Mouse (Mus musculus): ENCODE data around the gene Nrde2. TPM values are rescaled to one million over a fixed set of nuclear protein-coding genes. Genes with fewer than 3 reads are reported as not detected.

The Nrde2 gene
- polyA plus RNA-seq, 1 experiment from 2014 or later = 16.2 TPM

DNA sequence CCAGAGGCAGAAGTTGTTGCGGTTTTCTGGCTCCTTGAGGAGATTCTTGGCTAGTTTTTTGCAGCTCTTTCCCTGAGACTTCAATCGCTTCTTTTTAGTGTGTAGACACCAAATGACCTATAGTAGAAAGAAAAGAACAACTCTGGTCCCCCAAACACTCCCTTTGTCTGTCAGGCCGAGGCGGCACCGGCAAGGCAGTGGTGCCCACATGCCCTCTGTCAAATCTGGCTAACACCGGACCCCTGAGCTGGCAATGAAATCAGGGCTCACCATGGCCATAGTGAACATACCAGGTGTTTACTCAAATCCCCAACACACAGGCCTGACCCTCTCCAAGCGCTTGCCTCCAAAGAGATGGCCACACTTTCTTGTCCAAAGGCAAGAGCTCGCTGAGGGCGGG is 28.3 kb downstream of the Nrde2 start:
- WGBS = 94% methylated on average over 9 of the region's 9 CpGs
- Histone ChIP-seq H3K9me3 (no peaks in the 10 kb centered on the region), H3K36me3 (replicated peaks) (peaks cover 98% of the 10 kb centered on the region), H3K27ac (replicated peaks) (no peak overlapping the region), H3K4me1 (no peaks in the 10 kb centered on the region), H3K4me3 (no peak overlapping the region), H3K27me3 (replicated peaks; ENCODE audit: low read depth, poor library complexity, severe bottlenecking) (no peaks in the 10 kb centered on the region)
- DNase-seq (ENCODE audit: low spot score) = no peak

DNA sequence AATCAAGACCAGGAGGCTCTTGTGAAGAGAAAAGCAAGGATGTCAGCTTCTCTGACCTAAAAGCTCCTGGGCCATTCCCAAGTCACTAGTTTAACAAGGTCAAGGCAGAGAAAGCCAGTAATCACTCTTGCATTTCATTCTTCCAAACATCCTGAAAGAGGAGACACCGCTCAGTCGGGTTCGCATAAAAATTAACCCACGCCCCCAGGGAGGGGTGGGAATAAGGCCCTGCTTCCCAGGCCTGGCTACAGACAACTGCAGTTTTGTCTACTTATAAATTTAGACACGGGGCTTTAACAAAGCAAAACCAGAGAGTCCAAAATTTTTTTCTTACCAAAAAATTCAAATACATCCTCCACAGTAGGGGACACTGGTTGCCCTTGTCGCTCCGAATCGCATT is 30.5 kb downstream of the Nrde2 start:
- no peaks in the 10 kb centered on the region for H3K9me3 ChIP-seq
- H3K4me3 ChIP-seq = no peak overlapping the region
- no peaks in the 10 kb centered on the region for H3K4me1 ChIP-seq
- 85% methylated on average over 8 of the region's 8 CpGs for WGBS
- H3K36me3 ChIP-seq (replicated peaks) = peaks cover 100% of the 10 kb centered on the region
- DNase-seq (ENCODE audit: low spot score) = no peak
- no peaks in the 10 kb centered on the region for H3K27me3 ChIP-seq (replicated peaks; ENCODE audit: low read depth, poor library complexity, severe bottlenecking)
- no peak overlapping the region for H3K27ac ChIP-seq (replicated peaks)

DNA sequence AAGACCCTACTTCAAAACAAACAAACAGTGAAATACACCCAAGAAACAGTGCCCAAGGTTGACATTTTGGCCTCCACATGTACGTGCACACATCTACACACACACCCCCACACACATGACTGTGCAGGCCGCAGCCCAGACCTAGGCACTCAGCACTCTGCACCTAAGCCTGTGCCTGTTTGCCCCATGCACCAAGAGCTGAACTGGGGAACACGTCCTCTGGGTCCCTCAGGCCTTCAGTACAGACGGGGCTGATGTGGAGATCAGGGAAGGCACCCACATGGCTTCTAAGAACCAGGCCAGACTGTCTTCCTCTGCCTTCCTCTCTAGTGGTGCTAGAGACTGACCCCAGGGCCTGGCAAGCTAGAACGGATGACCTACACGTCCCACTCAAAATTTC is 30.9 kb downstream of the Nrde2 start:
- H3K27me3 ChIP-seq (replicated peaks; ENCODE audit: low read depth, poor library complexity, severe bottlenecking) = no peaks in the 10 kb centered on the region
- WGBS = 81% methylated on average over 6 of the region's 6 CpGs
- H3K36me3 ChIP-seq (replicated peaks) = peaks cover 100% of the 10 kb centered on the region
- no peaks in the 10 kb centered on the region for H3K4me1 ChIP-seq
- peak overlapping the region; percentile 52; the same call in 1 of the 2 replicates for H3K27ac ChIP-seq (replicated peaks)
- H3K9me3 ChIP-seq = no peaks in the 10 kb centered on the region
- H3K4me3 ChIP-seq = no peak overlapping the region
- no peak for DNase-seq (ENCODE audit: low spot score)

DNA sequence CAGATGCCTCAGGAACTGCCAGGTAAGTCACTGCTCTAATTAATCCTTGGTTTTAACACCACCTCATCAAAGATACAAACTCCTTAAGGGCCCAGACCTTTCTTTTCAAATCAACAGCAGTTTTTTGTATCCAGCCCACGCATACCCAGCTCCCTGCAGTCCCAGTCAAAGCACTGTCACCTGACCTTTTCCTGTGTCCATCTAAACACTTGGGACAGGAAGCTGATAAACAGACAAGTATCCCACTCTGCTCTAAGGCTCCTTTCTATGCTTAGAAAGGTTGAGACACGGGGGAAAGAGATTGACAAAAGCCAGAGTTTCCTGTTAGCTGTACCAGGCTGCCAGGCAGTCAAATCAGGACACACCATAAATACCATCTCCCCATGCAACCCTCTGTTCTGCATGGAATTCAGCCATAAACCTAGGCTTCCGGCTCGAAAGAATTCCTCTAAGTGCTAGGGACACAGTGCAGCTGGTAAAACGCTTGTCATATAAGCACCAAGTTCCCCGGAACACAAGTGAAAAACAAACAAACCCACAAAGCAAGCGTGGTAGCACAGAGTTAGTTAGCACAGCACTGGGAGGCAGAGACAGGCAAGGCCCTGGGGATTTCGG is 31.5 kb downstream of the Nrde2 start:
- H3K4me3 ChIP-seq = no peak overlapping the region
- H3K27ac ChIP-seq (replicated peaks) = no peak overlapping the region
- H3K4me1 ChIP-seq = no peaks in the 10 kb centered on the region
- WGBS = 77% methylated on average over 8 of the region's 8 CpGs
- no peaks in the 10 kb centered on the region for H3K9me3 ChIP-seq
- no peak for DNase-seq (ENCODE audit: low spot score)
- peaks cover 100% of the 10 kb centered on the region for H3K36me3 ChIP-seq (replicated peaks)
- H3K27me3 ChIP-seq (replicated peaks; ENCODE audit: low read depth, poor library complexity, severe bottlenecking) = no peaks in the 10 kb centered on the region

DNA sequence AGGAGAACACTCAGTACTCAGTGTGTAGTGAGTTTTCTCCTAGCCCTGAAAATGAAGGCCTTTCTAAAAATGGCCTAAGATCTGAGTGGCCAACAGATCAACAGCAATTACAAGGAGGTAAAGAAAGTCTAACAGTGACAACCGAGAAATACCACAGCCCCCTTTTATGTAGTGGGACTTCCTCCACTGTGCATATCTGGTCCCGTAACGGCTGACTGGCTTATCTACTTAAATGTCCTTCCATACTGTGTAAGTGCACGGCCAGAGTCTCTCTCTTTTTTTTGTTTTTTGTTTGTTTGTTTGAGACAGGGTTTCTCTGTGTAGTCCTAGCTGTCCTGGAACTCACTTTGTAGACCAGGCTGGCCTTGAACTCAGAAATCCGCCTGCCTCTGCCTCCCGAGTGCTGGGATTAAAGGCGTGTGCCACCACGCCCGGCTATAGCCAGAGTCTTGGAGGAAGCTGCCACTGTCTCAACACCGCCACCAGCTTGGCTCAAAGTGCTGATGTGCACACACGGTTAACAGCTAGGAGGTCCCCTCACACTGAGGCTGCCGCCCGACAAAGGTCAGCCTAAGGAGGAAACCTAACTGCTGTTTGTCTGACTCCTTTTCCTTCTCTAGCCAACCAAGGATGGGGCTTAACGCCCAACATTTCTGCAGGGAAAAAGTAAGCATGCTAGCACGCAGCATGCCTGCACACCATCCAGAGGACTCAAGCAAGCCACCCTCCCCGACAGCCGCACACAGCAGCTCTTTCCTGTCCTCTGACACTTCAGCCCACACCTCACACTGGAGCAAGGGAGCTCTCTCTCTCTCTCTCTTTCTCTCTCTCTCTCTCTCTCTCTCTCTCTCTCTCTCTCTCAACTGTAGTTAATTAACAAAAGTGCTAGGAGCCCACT is 32.2 kb downstream of the Nrde2 start:
- WGBS = 89% methylated on average over 17 of the region's 17 CpGs
- no peak for DNase-seq (ENCODE audit: low spot score)

DNA sequence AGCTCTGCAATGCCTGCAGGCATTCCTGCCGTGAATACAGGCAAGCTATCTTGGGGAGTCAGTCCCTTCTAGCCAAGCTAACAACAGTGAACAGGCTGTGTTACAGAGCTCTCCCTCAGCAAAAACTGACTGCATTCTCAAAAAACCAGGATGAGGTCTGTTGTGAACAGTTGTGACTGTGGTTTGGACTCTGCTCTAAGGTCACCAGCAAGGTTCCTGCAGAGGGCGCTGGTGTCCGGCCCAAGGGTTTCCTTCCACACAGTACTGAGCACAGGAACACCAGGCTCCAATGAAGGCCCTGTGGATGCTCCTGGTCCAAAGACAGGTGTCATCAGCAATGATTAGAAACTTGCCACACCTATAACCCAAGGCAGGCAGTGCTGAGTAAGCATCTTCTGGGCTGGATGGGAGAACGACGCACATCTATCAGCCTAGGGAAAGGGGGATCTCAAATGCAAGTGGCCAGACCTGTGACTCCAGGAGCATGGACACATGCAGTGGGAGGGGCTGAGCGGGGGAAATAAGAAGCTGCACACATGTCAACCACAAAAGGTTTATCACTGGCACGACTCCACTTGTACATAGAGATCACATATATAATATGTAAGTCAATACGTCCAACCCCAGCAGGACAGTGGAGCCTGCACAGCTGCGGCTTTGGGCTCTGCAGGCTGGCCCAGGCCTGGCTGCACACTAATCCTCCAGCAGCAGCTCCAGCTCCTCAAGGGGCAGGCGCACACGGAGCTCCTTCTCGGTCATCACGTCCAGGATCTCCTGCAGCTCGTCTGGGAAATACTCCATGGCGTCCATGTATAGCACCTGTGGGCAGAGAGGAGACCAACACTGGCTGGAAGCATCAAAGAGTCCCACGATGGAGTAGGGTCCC is 34.3 kb downstream of the Nrde2 start:
- H3K36me3 ChIP-seq (replicated peaks) = peaks cover 100% of the 10 kb centered on the region
- H3K4me1 ChIP-seq = no peaks in the 10 kb centered on the region
- H3K27me3 ChIP-seq (replicated peaks; ENCODE audit: low read depth, poor library complexity, severe bottlenecking) = no peaks in the 10 kb centered on the region
- H3K27ac ChIP-seq (replicated peaks) = no peak overlapping the region
- DNase-seq (ENCODE audit: low spot score) = no peak
- no peak overlapping the region for H3K4me3 ChIP-seq
- no peaks in the 10 kb centered on the region for H3K9me3 ChIP-seq
- 84% methylated on average over 16 of the region's 16 CpGs for WGBS

More for the DNA sequence above, 32.2 kb downstream of the Nrde2 start:
- Histone ChIP-seq H3K4me1 (no peaks in the 10 kb centered on the region), H3K9me3 (no peaks in the 10 kb centered on the region), H3K27me3 (replicated peaks; ENCODE audit: low read depth, poor library complexity, severe bottlenecking) (no peaks in the 10 kb centered on the region), H3K27ac (replicated peaks) (no peak overlapping the region), H3K36me3 (replicated peaks) (peaks cover 100% of the 10 kb centered on the region), H3K4me3 (no peak overlapping the region)

DNA sequence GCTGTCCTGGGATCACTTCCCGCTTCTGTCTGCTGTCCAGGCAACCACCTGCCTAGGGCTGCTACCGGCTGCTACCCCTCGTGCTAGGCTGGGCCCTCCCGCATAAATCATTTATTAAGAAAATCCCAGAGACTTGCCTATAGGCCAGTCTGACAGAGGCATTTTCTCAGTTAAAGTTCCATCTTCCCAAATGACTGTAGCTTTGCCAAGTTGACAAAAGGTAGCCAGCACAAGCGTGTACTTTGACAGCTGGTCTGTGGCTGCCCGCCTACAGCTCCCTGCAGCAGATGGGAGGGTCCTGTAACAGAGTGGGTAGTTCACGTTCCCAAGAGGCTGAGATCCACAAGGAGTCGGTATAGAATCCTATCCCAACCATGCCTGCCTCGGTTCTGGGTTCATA is 36.0 kb downstream of the Nrde2 start:
- Histone ChIP-seq H3K9me3 (no peaks in the 10 kb centered on the region), H3K4me1 (no peaks in the 10 kb centered on the region), H3K27me3 (replicated peaks; ENCODE audit: low read depth, poor library complexity, severe bottlenecking) (no peaks in the 10 kb centered on the region), H3K4me3 (no peak overlapping the region), H3K36me3 (replicated peaks) (peaks cover 100% of the 10 kb centered on the region), H3K27ac (replicated peaks) (no peak overlapping the region)
- 90% methylated on average over 9 of the region's 9 CpGs for WGBS
- DNase-seq (ENCODE audit: low spot score) = no peak

DNA sequence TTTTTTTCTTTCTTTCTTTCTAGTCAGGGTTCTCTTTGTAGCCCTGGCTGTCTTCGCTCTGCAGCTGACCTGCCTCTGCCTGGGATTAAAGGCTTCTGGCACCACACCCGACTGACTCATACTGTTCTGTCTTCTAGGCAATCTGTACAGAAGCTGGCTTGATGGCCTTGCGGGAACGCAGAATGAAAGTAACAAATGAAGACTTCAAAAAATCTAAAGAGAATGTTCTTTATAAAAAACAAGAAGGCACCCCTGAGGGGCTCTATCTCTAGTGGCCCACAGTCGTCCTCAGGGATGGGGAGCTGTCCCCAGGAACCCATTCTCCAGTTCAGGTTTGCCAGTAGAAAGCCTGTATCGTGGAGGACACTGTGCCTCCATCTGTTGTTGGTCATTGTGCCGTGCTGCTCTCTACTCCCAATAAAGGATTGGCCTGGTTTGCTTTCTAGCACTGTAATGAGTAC is 36.5 kb downstream of the Nrde2 start:
- Histone ChIP-seq H3K9me3 (no peaks in the 10 kb centered on the region), H3K27me3 (replicated peaks; ENCODE audit: low read depth, poor library complexity, severe bottlenecking) (no peaks in the 10 kb centered on the region), H3K4me3 (no peak overlapping the region), H3K36me3 (replicated peaks) (peaks cover 100% of the 10 kb centered on the region), H3K4me1 (no peaks in the 10 kb centered on the region), H3K27ac (replicated peaks) (no peak overlapping the region)
- WGBS = 87% methylated on average over 7 of the region's 7 CpGs
- DNase-seq (ENCODE audit: low spot score) = no peak

DNA sequence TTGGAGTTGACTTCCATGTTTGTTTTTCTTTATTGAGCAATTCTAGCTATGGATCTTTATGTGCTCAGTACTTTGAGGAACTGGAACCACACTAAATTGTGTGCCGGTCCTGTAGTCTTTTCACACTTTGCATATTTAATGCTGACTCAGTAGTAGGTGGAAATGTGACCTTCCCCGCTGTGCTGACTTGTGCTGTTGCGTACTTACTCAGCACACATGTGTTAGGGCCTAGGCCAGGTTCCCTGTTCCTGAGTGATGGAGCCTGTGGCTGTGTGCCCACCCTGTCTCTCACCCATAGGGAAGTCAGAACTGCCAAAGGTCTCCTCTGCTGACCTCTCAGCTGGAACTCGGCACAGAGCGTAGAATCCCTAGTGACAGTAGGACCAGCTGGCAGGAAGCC is 43.5 kb downstream of the Nrde2 start:
- WGBS = 92% methylated on average over 5 of the region's 5 CpGs
- H3K4me3 ChIP-seq = no peak overlapping the region

DNA sequence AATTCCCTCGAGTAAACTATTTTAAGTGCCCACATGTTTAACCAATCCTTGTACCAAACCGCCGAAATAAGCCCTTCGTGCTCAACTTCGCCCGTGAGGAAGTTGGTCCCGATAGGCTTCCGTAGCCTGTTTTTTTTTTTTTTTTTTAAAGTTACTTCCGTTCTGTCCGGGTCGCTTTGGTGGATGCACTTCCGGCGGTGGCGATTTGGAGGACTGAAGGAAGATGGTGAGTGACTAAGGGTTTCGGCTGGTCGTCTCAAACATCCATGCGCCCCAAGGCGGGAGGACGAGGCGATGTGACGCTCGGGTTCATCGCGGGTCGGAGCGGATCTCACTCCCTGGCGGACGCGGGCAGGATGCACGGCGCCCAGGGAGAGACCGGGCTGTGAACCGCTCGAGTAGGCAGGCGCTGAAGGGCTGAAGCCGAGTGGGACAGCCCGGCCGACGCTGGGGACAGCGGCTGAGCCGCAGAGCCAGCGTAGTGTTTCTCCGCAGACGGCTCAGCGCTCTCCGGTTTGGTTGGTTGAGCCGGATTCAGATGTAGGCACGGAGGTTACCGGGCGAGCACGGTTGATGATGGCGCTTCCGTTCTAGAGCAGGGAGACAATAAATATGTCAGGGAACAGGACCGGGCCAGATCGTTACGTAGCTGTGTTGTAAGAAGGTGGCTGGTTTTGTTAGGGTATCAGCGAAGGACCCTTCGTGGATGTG is 49.3 kb downstream of the Nrde2 start, which contains the start of gene Psmc1:
Psmc1 (plus strand) TSS at position 169 of the 711 bp plus-strand sequence.
- Histone ChIP-seq H3K4me1 (peaks cover 30% of the 10 kb centered on the region), H3K9me3 (no peaks in the 10 kb centered on the region)
- WGBS = under 1% methylated on average over 58 of the region's 58 CpGs

More for the DNA sequence above, 43.5 kb downstream of the Nrde2 start:
- peaks cover 9% of the 10 kb centered on the region for H3K4me1 ChIP-seq
- no peak overlapping the region for H3K27ac ChIP-seq (replicated peaks)
- no peaks in the 10 kb centered on the region for H3K27me3 ChIP-seq (replicated peaks; ENCODE audit: low read depth, poor library complexity, severe bottlenecking)
- H3K36me3 ChIP-seq (replicated peaks) = peaks cover 98% of the 10 kb centered on the region
- no peak for DNase-seq (ENCODE audit: low spot score)
- no peaks in the 10 kb centered on the region for H3K9me3 ChIP-seq

DNA sequence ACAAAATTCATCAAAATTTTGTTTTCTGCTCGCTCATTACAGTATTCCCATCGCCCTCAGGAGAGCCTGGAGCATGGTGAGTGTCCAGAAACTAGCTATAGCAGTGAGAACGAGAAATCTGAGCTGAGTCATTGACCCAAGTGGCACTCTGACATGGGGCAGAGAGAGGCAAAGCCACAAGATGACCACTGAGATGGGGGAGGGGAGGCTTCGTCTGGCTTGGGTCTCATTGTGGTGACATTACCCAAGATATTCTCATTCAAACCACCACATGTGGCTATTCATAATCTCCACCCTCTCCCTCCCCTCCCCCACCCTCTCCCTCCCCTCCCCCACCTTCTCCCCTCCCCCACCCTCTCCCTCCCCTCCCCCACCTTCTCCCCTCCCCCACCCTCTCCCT is 52.0 kb downstream of the Nrde2 start:
- DNase-seq (ENCODE audit: low spot score) = no peak
- H3K4me1 ChIP-seq = peaks cover 30% of the 10 kb centered on the region
- peaks cover 12% of the 10 kb centered on the region for H3K36me3 ChIP-seq (replicated peaks)
- H3K27ac ChIP-seq (replicated peaks) = no peak overlapping the region
- H3K27me3 ChIP-seq (replicated peaks; ENCODE audit: low read depth, poor library complexity, severe bottlenecking) = no peaks in the 10 kb centered on the region
- WGBS = 52% methylated on average over 4 of the region's 4 CpGs
- no peak overlapping the region for H3K4me3 ChIP-seq
- no peaks in the 10 kb centered on the region for H3K9me3 ChIP-seq

More for the DNA sequence above, 49.3 kb downstream of the Nrde2 start, which contains the start of gene Psmc1:
- Histone ChIP-seq H3K4me3 (peak within 1 kb of the TSS; percentile 96), H3K27ac (replicated peaks) (peak within 1 kb of the TSS; percentile 93), H3K27me3 (replicated peaks; ENCODE audit: low read depth, poor library complexity, severe bottlenecking) (no peaks in the 10 kb centered on the region), H3K36me3 (replicated peaks) (peaks cover 39% of the 10 kb centered on the region)
- DNase-seq (ENCODE audit: low spot score) = peak; percentile 87
